Mouse (Mus musculus): Measurements from ENCODE around the gene Fblim1.

- TF ChIP-seq MAX (IDR thresholded peaks at IDR 0.05; ENCODE audit: low read depth) (no peak), POLR2A (IDR thresholded peaks at IDR 0.05; ENCODE audit: insufficient read length, low read depth) (no peak), USF1 (IDR thresholded peaks at IDR 0.05; ENCODE audit: low read depth) (no peak), POLR2AphosphoS2 (IDR thresholded peaks at IDR 0.05; ENCODE audit: insufficient read length, low read depth) (no peak), TCF12 (IDR thresholded peaks at IDR 0.05; ENCODE audit: insufficient read depth, poor library complexity, severe bottlenecking) (no peak), TCF3 (IDR thresholded peaks at IDR 0.05; ENCODE audit: insufficient read length, low read depth) (no peak), CEBPB (IDR thresholded peaks at IDR 0.05; ENCODE audit: insufficient read depth, poor library complexity, severe bottlenecking) (no peak), MYOD1 (IDR thresholded peaks at IDR 0.05; ENCODE audit: control insufficient read depth in 1 of 3, insufficient read length in 2 of 3, low read depth in 2 of 3) (no peak)
These were observed 20.1 kb upstream of the Fblim1 start for GRCm38 (mm10) chr4:141625774-141626550.
